Mouse (Mus musculus): Measurements from ENCODE around the gene Hhipl2. TPM values are rescaled to one million over a fixed set of nuclear protein-coding genes. Genes with fewer than 3 reads are reported as not detected.

Gene Hhipl2
- polyA plus RNA-seq (2012; rRNA removed): 0.17 TPM in 1 of 2 replicates, not detected in the other

GRCm38 (mm10) chr1:183417873-183418272 lies at the start of gene Hhipl2:
TSS of gene Hhipl2 (plus strand) at chr1:183418215.

GRCm38 (mm10) chr1:183369427-183370014 lies 48.5 kb upstream of the Hhipl2 start, which contains the start of gene Mia3:
TSS of gene Mia3 (minus strand) at chr1:183369553.

GRCm38 (mm10) chr1:183388426-183389406 lies 29.3 kb upstream of the Hhipl2 start, which contains the start of gene Taf1a:
TSS of gene Taf1a (plus strand) at chr1:183388981.

Other genes with a start within 250 kb of the Hhipl2 start
- gene Disp1, start 196.7 kb upstream of the Hhipl2 start, polyA plus RNA-seq (2012; rRNA removed): 9.8 and 10.9 TPM in 2 replicates
- 7.0 and 7.5 TPM in 2 replicates for gene Aida, start 121.6 kb upstream of the Hhipl2 start, polyA plus RNA-seq (2012; rRNA removed)
- 10.8 and 11.5 TPM in 2 replicates for gene Brox, start 120.9 kb upstream of the Hhipl2 start, polyA plus RNA-seq (2012; rRNA removed)
- 107 and 111 TPM in 2 replicates for gene Mia3, start 48.7 kb upstream of the Hhipl2 start, polyA plus RNA-seq (2012; rRNA removed)
- 4.9 and 5.1 TPM in 2 replicates for gene Taf1a, start 29.2 kb upstream of the Hhipl2 start, polyA plus RNA-seq (2012; rRNA removed)

Measured in colon, adult 2 months (tissue).